Mouse (Mus musculus): ENCODE results near the gene Ccdc130.

GRCm38 (mm10) chr8:84222566-84223165 is 47.5 kb downstream of the Ccdc130 start:
- TF ChIP-seq CTCF (conservative IDR thresholded peaks at IDR 0.05; ENCODE audit: low read length) (no peak), NANOG (IDR thresholded peaks at IDR 0.05; ENCODE audit: borderline replicate concordance, low read length) (no peak), POU5F1 (IDR thresholded peaks at IDR 0.05; ENCODE audit: borderline replicate concordance, low read length) (no peak)
